Mouse (Mus musculus) small intestine, adult 2 months (tissue): ENCODE measurements around the gene Ercc8.

Source experiments
- CTCF ChIP-seq: fragments of 200-500 bp; IDR thresholded peaks from 2 replicates; pipeline ENCODE4 v1.5.1; 2012; ENCODE audit warnings: low read depth, mild to moderate bottlenecking, control low read depth, inconsistent platforms, low read length, moderate library complexity, mixed read lengths; ENCODE audit not compliant: insufficient replicate concordance, insufficient read length; ENCODE audit errors: extremely low read depth
- POLR2A ChIP-seq: fragments of 200-500 bp; IDR thresholded peaks from 2 replicates; pipeline ENCODE4 v1.6.1; 2012; ENCODE audit warnings: low read depth, mild to moderate bottlenecking, control low read depth, inconsistent platforms, low read length, moderate library complexity

DNA sequence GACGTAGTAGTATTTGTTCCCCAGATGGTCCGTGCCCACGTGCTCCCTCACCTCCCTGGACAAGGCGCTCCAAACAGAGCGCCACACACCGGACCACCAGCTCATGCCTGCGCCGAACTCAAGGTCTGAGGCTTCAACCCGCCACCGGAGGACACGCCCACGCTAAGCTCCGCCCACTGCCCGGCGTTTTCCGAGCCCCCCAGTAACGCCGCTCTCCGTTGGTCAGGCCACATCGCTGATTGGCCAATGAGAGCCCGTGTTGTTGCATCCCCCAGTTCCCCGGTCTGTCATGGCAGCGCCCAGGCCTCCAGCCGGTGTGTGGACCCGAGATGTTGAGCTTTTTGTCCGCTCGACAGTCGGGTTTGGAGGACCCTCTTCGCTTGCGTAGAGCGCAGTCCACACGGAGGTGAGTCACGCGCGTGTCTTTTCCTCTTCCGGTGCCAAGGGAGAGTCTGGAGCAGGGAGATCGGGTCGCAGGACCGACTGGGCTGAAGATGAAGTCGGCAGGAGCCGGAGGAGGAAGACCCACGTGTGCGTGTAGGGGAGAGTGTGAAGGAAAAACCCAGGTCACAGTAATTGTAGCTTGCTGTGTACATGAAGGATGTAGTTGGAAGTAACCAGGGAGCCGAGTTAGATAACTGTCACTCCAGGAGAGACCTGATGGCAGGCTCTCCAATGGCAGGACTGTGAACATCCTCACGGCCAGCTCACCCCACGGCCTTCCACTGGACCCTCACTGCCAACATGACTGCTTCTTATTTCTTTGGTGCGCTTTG is at the start of gene Ercc8, which contains the start of gene Ndufaf2:
- TF ChIP-seq CTCF, result no peak
- peak; percentile 32; the same call in 1 of the 2 replicates for TF ChIP-seq POLR2A
